Mouse (Mus musculus): ENCODE data around the gene Svep1. TPM values are rescaled to one million over a fixed set of nuclear protein-coding genes. Genes with fewer than 3 reads are reported as not detected.

Svep1 gene
- total and polyA plus RNA-seq, 3 experiments = not detected

DNA sequence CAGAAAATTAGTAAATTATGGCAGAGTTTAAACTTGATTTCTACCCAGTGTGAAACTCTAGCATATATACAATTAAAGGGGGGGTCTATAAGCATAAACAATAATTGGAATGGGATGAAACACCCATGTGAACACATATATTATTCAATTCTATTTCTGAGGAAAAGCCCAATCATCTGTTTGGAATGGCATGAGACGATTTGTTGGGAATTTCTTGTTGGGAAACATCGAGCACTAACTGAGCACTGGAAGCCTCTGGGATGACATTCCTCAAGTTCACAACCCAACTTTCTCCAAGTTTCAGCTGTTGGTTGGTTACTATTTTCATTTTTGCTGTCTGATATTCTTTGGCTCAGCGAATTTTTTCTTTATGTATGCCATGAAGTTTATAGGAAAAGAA, 21.3 kb downstream of the Svep1 start:
- Histone ChIP-seq H3K4me3 (ENCODE audit: control insufficient read depth in 1 of 2, insufficient read depth in 1 of 2, low read depth in 2 of 2, low read length in 2 of 2) (no peak overlapping the region), H3K36me3 (ENCODE audit: control insufficient read depth in 1 of 2, insufficient read depth in 2 of 2, low read length in 2 of 2) (no peaks in the 10 kb centered on the region), H3K79me2 (ENCODE audit: control insufficient read depth, insufficient read depth, low read length, poor library complexity) (no peaks in the 10 kb centered on the region), H3K27me3 (ENCODE audit: control insufficient read depth in 1 of 2, insufficient read depth in 2 of 2, low read length in 2 of 2) (no peaks in the 10 kb centered on the region), H3K9ac (ENCODE audit: control insufficient read depth, low read depth, low read length, poor library complexity, severe bottlenecking) (no peak overlapping the region), H3K4me1 (ENCODE audit: control insufficient read depth in 1 of 2, insufficient read depth in 2 of 2, low read length in 2 of 2) (no peaks in the 10 kb centered on the region), H3K9me3 (replicated peaks; ENCODE audit: insufficient read depth, low read length) (no peaks in the 10 kb centered on the region), H3K27ac (ENCODE audit: control insufficient read depth, low read depth, low read length) (no peak overlapping the region)
- TF ChIP-seq POLR2A (IDR thresholded peaks at IDR 0.05; ENCODE audit: control insufficient read depth in 1 of 2, insufficient read depth in 1 of 2, low read depth in 1 of 2, low read length in 2 of 2, poor library complexity in 1 of 2) = no peak
- TF ChIP-seq ZNF384 (IDR thresholded peaks at IDR 0.05; ENCODE audit: low read depth, low read length) = no peak
- TF ChIP-seq MAFK (IDR thresholded peaks at IDR 0.05; ENCODE audit: borderline replicate concordance, low read depth, low read length) = no peak
- TF ChIP-seq NRF1 (IDR thresholded peaks at IDR 0.05; ENCODE audit: insufficient read depth, low read depth, low read length, poor library complexity, severe bottlenecking) = no peak
- TF ChIP-seq TCF12 (IDR thresholded peaks at IDR 0.05; ENCODE audit: low read depth, low read length) = no peak
- TF ChIP-seq USF1 (IDR thresholded peaks at IDR 0.05; ENCODE audit: low read depth, low read length) = no peak
- no peak for TF ChIP-seq MYC (IDR thresholded peaks at IDR 0.05; ENCODE audit: low read depth, low read length)
- TF ChIP-seq RAD21 (IDR thresholded peaks at IDR 0.05; ENCODE audit: low read depth, low read length) = no peak
- TF ChIP-seq CHD2 (IDR thresholded peaks at IDR 0.05; ENCODE audit: low read length) = no peak
- TF ChIP-seq SMC3 (IDR thresholded peaks at IDR 0.05; ENCODE audit: low read depth, low read length) = no peak
- no peak for TF ChIP-seq MXI1 (IDR thresholded peaks at IDR 0.05; ENCODE audit: low read depth, low read length)
- no peak for TF ChIP-seq EP300 (IDR thresholded peaks at IDR 0.05; ENCODE audit: low read depth in 1 of 2, low read length in 2 of 2)
- no peak for TF ChIP-seq CTCF (IDR thresholded peaks at IDR 0.05 in 2 of 3, conservative IDR thresholded peaks at IDR 0.05 in 1 of 3; ENCODE audit: control insufficient read depth in 1 of 3, insufficient read depth in 1 of 3, low read depth in 2 of 3, low read length in 3 of 3, poor library complexity in 1 of 3, severe bottlenecking in 1 of 3)
- TF ChIP-seq MAX (IDR thresholded peaks at IDR 0.05; ENCODE audit: low read length) = no peak
- no peak for DNase-seq (ENCODE audit: low read depth, low spot score)

GRCm38 (mm10) chr4:58184681-58185341, 21.8 kb downstream of the Svep1 start:
- no peak overlapping the region for H3K4me3 ChIP-seq (ENCODE audit: control insufficient read depth in 1 of 2, insufficient read depth in 1 of 2, low read depth in 2 of 2, low read length in 2 of 2)
- H3K27ac ChIP-seq (ENCODE audit: control insufficient read depth, low read depth, low read length) = no peak overlapping the region
- no peaks in the 10 kb centered on the region for H3K9me3 ChIP-seq (replicated peaks; ENCODE audit: insufficient read depth, low read length)
- H3K9ac ChIP-seq (ENCODE audit: control insufficient read depth, low read depth, low read length, poor library complexity, severe bottlenecking) = no peak overlapping the region
- no peaks in the 10 kb centered on the region for H3K79me2 ChIP-seq (ENCODE audit: control insufficient read depth, insufficient read depth, low read length, poor library complexity)
- no peaks in the 10 kb centered on the region for H3K4me1 ChIP-seq (ENCODE audit: control insufficient read depth in 1 of 2, insufficient read depth in 2 of 2, low read length in 2 of 2)
- DNase-seq (ENCODE audit: low read depth, low spot score) = no peak
- H3K27me3 ChIP-seq (ENCODE audit: control insufficient read depth in 1 of 2, insufficient read depth in 2 of 2, low read length in 2 of 2) = no peaks in the 10 kb centered on the region
- no peaks in the 10 kb centered on the region for H3K36me3 ChIP-seq (ENCODE audit: control insufficient read depth in 1 of 2, insufficient read depth in 2 of 2, low read length in 2 of 2)
- TF ChIP-seq ELF1 (IDR thresholded peaks at IDR 0.05; ENCODE audit: low read depth, low read length) = no peak
- no peak for TF ChIP-seq UBTF (IDR thresholded peaks at IDR 0.05; ENCODE audit: borderline replicate concordance, insufficient read depth, low read depth, low read length)
- TF ChIP-seq MYC (IDR thresholded peaks at IDR 0.05; ENCODE audit: low read depth, low read length) = no peak
- no peak for TF ChIP-seq NRF1 (IDR thresholded peaks at IDR 0.05; ENCODE audit: insufficient read depth, low read depth, low read length, poor library complexity, severe bottlenecking)
- no peak for TF ChIP-seq HCFC1 (IDR thresholded peaks at IDR 0.05; ENCODE audit: low read depth, low read length)
- TF ChIP-seq ZMIZ1 (IDR thresholded peaks at IDR 0.05; ENCODE audit: low read depth, low read length) = no peak
- no peak for TF ChIP-seq TAL1 (IDR thresholded peaks at IDR 0.05; ENCODE audit: low read length)
- no peak for TF ChIP-seq E2F4 (IDR thresholded peaks at IDR 0.05; ENCODE audit: borderline replicate concordance, low read depth, low read length)
- no peak for TF ChIP-seq GABPA (IDR thresholded peaks at IDR 0.05; ENCODE audit: low read depth, low read length)
- TF ChIP-seq POLR2A (IDR thresholded peaks at IDR 0.05; ENCODE audit: control insufficient read depth in 1 of 2, insufficient read depth in 1 of 2, low read depth in 1 of 2, low read length in 2 of 2, poor library complexity in 1 of 2) = no peak
- no peak for TF ChIP-seq POLR2AphosphoS2 (IDR thresholded peaks at IDR 0.05; ENCODE audit: low read length)
- no peak for TF ChIP-seq ZNF384 (IDR thresholded peaks at IDR 0.05; ENCODE audit: low read depth, low read length)
- no peak for TF ChIP-seq MAX (IDR thresholded peaks at IDR 0.05; ENCODE audit: low read length)
- TF ChIP-seq USF2 (IDR thresholded peaks at IDR 0.05; ENCODE audit: borderline replicate concordance in 1 of 2, insufficient read depth in 1 of 2, low read depth in 1 of 2, low read length in 2 of 2) = no peak
- TF ChIP-seq MXI1 (IDR thresholded peaks at IDR 0.05; ENCODE audit: low read depth, low read length) = no peak

Data from MEL (cell line).